Mouse (Mus musculus) layer of hippocampus, adult 11-12 months (tissue): ENCODE results near the gene S100a6.
A peak's percentile ranks its signal among the peaks of the same experiment; 100 is the strongest.

ENCODE experiments used
- DNase-seq: peaks from one replicate; pipeline ENCODE4 v3.0.0; 2022; ENCODE audit warnings: low spot score

S100a6 gene

DNA sequence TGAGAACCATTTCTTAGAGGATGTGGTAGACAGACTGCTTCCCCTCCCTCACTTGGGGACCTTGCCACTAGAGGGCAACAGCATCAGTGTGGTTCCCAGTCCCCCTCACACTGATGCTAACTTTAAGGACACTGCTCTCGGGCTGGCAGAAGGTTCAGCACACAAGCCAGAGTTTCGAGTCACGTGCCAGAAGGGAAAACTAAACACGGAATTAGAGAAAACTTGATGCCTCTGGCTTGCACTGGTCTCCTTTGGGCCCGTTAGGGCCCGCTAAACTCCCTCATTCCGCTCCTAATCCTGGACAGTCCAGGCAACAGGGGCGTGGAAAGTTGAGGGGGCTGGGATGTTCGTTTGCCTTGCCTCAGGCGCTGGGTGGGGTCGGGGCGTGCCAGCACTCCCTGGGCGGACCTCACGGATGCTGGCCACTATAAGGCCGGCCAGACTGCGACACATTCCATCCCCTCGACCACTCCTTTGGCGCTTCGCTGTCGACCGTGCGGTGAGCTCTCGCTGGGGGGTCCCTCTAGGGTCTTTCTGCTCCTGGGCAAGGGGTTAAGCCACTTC, at the start of gene S100a6:
Gene S100a6, plus strand, starts transcription at position 155 of the 564 bp plus-strand sequence.
- peak; percentile 63 for DNase-seq

DNA sequence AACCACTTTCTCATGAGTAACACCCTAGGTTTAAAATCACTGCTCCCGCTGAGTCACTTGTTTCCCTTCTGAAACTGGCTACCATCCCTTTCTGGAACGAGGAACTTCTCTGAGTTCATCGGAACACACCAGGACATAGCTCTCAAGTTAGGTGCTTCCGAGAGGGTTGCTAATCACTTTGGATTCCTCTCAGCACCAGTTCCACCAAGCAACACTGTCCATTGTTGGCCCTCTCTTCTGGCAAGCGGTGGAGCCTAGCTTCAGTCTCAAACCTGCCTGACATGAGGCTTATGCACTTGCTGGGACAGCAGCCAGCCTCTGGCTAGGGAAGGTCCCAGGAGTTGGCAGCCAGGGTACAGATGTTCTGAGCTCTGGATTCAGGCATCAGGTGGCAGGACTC, 38.0 kb upstream of the S100a6 start:
- DNase-seq = no peak

- no peak for DNase-seq
Observed at GRCm38 (mm10) chr3:90575320-90575719, 37.4 kb upstream of the S100a6 start.

DNA sequence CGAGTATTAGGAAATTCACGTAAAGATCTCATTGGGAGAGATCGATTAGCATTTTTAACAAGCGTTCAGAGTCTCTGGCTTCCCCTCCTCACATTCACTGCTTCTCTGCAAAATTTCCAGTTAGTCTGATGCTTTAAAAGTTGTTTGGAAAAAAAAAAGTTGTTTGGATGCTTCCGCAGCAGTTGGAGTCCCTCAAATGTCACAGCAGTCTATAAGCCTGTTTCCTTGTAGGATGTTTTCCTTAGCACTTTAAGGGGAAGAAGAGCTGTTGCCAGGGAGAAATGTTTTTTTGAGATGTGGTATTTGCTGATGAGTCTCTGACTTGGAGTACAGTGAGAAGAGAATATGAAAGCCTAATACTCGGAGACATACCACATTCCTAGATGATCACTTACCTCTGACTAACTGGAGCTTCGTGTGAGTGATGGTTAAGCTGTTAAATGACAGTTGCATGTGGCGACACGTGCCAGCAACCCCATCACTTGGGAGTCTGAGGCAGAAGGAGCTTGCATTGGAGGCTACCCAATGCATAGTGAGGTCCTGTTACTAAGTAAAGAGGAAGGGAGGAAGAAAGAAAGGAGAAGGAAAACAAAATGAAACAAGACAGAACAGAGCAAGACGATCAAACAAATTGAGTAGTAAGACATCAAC, 36.2 kb upstream of the S100a6 start:
- DNase-seq = no peak

- no peak for DNase-seq
Observed at GRCm38 (mm10) chr3:90579433-90579832, 33.2 kb upstream of the S100a6 start.

DNA sequence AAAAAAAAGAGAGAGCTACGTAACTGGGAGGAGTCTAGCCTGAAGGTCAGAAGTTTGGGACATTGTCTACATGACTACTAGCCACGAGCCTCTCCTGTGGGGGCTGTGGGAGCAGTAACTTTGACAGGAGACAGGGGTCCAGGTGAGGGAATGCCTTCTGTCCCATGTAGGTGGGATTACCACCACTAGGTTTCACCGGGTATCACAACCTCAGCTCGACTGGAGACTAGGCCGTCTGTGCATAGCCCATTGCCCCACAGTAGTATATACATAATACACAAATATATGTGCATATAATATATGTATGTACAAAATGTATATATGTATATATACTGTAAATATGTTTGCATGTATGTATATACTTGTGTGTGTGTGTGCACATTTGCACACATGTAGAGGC, 31.5 kb upstream of the S100a6 start:
- DNase-seq = no peak

- DNase-seq = no peak
Observed at GRCm38 (mm10) chr3:90582156-90582555, 30.5 kb upstream of the S100a6 start.

DNA sequence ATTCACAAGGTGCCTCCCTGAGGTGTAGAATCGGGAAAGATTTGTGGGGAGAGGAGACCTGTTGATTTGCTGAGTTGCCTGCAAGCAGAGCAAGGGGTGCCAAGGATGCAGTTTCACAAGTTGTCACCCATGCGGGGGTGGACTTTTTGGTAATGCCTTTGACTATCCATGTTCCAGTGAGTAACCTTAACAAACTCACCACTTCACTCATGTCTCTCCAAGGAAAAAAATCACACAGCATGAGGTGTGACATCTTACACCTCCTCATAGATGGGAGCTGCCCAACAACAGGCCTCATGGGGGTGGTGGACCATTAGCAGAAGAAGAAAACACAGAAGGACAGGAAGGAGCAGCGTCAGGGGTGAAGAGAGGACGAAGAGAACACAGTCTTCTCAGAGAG, 30.1 kb upstream of the S100a6 start:
- DNase-seq = no peak

GRCm38 (mm10) chr3:90583893-90584292, 28.8 kb upstream of the S100a6 start:
- DNase-seq = no peak

DNA sequence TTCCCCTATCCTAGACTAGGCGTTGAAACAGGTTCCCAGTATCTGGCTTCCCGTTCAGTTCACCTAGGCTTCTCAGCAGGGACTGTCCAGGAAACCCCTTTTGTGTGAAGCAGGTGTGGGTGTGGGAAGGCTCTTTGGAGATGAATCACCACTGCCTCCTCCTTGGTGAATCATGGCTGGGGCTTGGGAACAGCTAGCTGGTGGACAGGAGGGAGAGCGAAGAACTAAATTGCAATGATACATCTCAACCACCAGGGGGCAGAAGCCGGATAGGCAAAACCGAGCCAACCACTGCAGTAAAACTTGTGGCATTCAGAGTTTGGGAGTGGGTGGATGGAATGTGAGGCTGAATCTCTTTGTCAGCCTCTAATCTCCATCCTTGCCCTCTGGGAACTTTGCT, 27.1 kb upstream of the S100a6 start:
- DNase-seq = peak; percentile 63

GRCm38 (mm10) chr3:90586016-90586643, 26.6 kb upstream of the S100a6 start:
- DNase-seq = no peak

DNA sequence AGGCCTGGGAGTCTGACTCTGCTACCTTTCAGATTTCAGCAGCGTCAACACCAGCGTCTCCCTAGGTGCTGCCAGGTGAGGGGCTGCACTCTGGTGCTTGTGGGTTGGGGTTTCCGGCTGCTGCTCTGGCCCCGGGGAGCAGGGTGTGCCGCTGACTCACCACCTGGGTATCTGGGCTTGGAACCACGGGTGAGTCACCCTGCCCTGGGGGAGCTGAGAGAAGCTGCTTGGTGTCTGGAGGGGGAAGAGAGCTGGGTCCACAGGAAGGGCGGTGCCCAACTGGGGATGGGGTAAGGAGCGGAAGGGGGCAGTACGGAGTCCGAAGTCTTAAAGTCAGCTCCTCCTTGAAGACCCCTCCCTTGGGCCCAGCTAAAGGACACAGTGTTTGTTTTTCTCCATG, 25.8 kb upstream of the S100a6 start:
- DNase-seq = no peak

GRCm38 (mm10) chr3:90587361-90588101, 25.2 kb upstream of the S100a6 start:
- peak; percentile 28 for DNase-seq

DNA sequence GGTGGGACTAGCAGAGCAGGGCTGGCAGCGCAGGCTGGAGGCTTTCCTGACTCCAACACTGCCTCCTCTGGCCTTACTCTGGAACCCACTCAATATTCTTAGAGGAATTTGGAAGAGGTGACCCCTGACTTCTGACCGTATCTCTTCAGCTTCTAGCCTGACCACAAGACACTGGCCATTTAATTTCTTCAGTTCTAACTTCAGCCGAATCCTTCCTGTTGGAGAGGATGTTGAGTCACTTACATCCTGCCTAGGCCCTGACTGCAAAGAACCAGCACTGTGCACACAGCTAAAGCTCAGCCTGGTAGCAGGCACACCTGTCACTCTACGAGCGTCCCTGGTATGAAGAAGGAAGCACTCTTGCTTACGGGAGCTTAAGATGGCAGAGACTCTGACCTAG, 23.3 kb upstream of the S100a6 start:
- DNase-seq = no peak

- DNase-seq = no peak
Observed at GRCm38 (mm10) chr3:90589947-90590346, 22.7 kb upstream of the S100a6 start, which contains the start of gene S100a2. S100a2 (plus strand) TSS chr3:90590247.

DNA sequence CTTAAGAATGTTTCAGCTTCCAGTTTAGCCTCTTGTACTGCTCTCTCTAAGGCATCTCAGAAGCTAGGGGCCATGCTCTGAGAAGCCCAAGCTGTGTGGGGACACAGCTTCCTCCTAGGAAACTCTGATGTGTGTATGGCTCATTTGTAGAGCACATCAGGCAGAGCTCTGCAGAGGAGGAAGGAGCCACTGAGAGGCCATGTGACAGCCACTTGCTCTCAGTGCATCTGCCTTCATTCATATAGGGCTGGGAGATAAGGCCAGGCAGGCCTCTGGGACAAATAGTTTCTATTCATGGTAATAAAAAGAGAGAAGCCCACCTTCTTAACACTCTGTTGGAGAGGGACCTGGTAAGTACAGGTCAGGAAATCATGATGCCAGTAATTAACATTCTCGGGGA, 18.2 kb upstream of the S100a6 start:
- DNase-seq = no peak

DNA sequence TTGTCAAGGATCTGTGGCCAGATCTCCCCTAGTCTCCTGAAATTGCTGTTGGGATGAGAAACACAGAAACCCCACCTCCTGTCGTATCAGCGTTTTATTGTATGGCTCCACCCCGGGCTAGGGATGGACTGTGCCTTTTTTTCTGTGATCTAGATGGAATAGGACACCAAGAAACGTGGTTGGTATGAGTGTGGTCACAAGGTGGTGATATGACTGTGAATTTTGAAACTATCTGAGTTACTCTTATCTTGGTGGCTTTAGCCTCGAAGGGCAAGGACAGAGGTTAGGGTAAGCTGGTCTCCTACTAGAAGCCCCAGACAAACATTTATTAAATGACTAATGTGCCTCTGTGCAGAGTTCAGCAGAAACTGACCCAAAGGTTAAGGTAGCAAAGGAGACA, 17.1 kb upstream of the S100a6 start:
- no peak for DNase-seq

DNA sequence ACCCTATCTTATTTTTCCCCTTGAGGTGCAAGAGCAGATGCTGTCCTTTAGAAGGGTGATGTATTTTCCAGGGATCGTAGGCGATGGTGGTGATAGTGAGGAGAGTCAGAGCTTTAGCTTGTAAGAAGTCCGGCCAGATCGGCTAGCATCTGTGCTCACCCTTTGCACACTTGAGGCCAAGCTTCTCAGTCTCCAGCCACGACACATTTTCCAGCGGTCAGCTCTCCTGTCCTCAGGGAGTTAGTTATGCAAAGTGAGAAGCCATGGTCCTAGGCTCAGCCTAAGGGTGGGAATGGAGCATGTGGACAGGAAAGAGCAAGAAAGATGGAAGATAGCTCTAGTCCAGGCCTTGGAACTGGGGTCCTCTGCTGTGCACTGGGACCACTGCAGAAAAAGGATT, 15.9 kb upstream of the S100a6 start:
- DNase-seq = no peak

- DNase-seq = no peak
Observed at GRCm38 (mm10) chr3:90597736-90598135, 14.9 kb upstream of the S100a6 start.

- DNase-seq = no peak
Observed at GRCm38 (mm10) chr3:90598212-90598611, 14.5 kb upstream of the S100a6 start.

GRCm38 (mm10) chr3:90599401-90599800, 13.3 kb upstream of the S100a6 start:
- no peak for DNase-seq

DNA sequence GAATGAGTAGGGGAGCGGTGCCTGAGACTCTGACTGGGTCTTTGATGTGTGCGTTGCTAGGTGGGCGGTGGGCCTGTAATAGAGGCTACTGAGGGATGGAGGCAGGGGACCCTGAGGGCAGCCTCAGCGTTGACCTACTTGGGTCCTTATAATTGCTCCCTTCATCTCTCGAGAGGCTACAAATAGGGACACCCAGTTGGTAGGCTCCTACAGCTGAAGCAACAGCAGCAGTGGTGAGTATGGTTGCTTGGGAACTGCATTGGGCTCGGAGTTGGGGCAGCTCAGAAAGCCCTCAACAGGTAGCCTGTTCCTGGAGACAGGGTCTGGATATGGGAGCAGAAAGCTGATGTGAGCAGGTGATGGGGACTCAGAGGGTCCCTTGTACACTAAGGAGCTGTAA, 12.6 kb upstream of the S100a6 start:
- no peak for DNase-seq
